In the genomic region with DNA sequence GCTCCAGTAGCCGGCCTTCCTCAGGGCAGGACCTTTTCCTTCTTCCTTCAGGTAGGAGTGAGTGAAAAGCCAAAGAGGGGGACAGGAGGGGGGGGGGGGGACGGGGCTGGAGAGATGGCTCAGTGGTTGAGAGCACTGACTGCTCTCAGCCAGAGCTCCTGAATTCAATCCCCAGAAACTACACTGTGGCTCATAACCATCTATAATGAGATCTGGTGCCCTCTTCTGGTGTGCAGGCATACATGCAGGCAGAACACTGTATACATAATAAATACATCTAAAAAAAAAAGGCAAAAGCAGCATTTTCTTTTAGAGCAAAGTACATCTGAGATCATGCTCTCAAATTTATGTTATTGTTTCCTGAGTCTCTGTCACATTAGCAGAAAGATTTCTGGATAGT, we compare ENCODE assay signal across 16 mouse cellular contexts.
A peak's percentile ranks its signal among the peaks of the same experiment; 100 is the strongest.
DNase-seq lines count a peak whose midpoint lies in the region; ATAC-seq and TF ChIP-seq lines count a peak whose summit lies in the region.
"Had no signal": no experiment of that assay in that cellular context is flagged by ENCODE, and none has a peak within 500 bp of the region (broad histone marks: within the 10 kb centered on the region; RNA-seq: fewer than 3 reads in every experiment).

No protein-coding gene starts in this region.

- ATAC-seq in hindbrain, embryonic 12.5 days (ENCODE audit: low FRiP score) = peak; percentile 16; the same call in 1 of the 2 replicates
- ATAC-seq in hindbrain, embryonic 11.5 days (ENCODE audit: low FRiP score) = no peak; the same call in 1 of the 2 replicates
- peak; percentile 47; the same call in 1 of the 2 replicates for ATAC-seq in midbrain, embryonic 11.5 days (ENCODE audit: low FRiP score)
- ATAC-seq in hindbrain, postnatal 0 days = 0 out of 2 replicates have a peak, but pooled peaks have one; percentile 18

- no peak overlapping the region for H3K4me2 ChIP-seq in hindbrain, embryonic 12.5 days (replicated peaks)
- no peak overlapping the region for H3K4me2 ChIP-seq in hindbrain, embryonic 11.5 days (replicated peaks; ENCODE audit: low read depth, low read length)
- H3K4me2 ChIP-seq in midbrain, embryonic 11.5 days = no peak overlapping the region
- no peak overlapping the region for H3K4me2 ChIP-seq in hindbrain, postnatal 0 days (ENCODE audit: low read depth, low read length)
- H3K4me2 ChIP-seq: embryonic facial prominence, embryonic 13.5 days; liver, embryonic 15.5 days had no signal

- no peaks in the 10 kb centered on the region for H3K27me3 ChIP-seq in hindbrain, embryonic 12.5 days
- no peaks in the 10 kb centered on the region for H3K27me3 ChIP-seq in hindbrain, embryonic 11.5 days (ENCODE audit: control insufficient read depth, insufficient read depth, low read length)
- H3K27me3 ChIP-seq in midbrain, embryonic 11.5 days (ENCODE audit: control insufficient read depth, insufficient read depth, low read length) = no peaks in the 10 kb centered on the region
- H3K27me3 ChIP-seq in midbrain, embryonic 10.5 days (ENCODE audit: low read depth, poor library complexity, severe bottlenecking) = no peaks in the 10 kb centered on the region
- no peaks in the 10 kb centered on the region for H3K27me3 ChIP-seq in hindbrain, postnatal 0 days (ENCODE audit: insufficient read depth, low read length)
- H3K27me3 ChIP-seq: embryonic facial prominence, embryonic 13.5 days; liver, embryonic 15.5 days had no signal

- peaks cover 28% of the 10 kb centered on the region for H3K36me3 ChIP-seq in hindbrain, embryonic 12.5 days
- no peaks in the 10 kb centered on the region for H3K36me3 ChIP-seq in hindbrain, embryonic 11.5 days (ENCODE audit: control insufficient read depth, insufficient read depth, low read length)
- H3K36me3 ChIP-seq in midbrain, embryonic 11.5 days (ENCODE audit: control insufficient read depth, insufficient read depth, low read length) = peaks cover 6% of the 10 kb centered on the region; the same call in 1 of the 2 replicates
- H3K36me3 ChIP-seq in midbrain, embryonic 10.5 days = peaks cover 96% of the 10 kb centered on the region
- H3K36me3 ChIP-seq in hindbrain, postnatal 0 days (ENCODE audit: insufficient read depth, low read length) = peaks cover 4% of the 10 kb centered on the region; the same call in 1 of the 2 replicates
- H3K36me3 ChIP-seq: liver, embryonic 15.5 days had no signal

- no peaks in the 10 kb centered on the region for H3K9me3 ChIP-seq in hindbrain, embryonic 12.5 days (replicated peaks)
- no peaks in the 10 kb centered on the region for H3K9me3 ChIP-seq in hindbrain, embryonic 11.5 days (ENCODE audit: control insufficient read depth, low read length)
- H3K9me3 ChIP-seq in midbrain, embryonic 11.5 days (ENCODE audit: control insufficient read depth, low read length) = no peaks in the 10 kb centered on the region
- H3K9me3 ChIP-seq in midbrain, embryonic 10.5 days (replicated peaks) = no peaks in the 10 kb centered on the region
- no peaks in the 10 kb centered on the region for H3K9me3 ChIP-seq in hindbrain, postnatal 0 days (ENCODE audit: low read length)
- H3K9me3 ChIP-seq: embryonic facial prominence, embryonic 13.5 days; liver, embryonic 15.5 days had no signal

- peak; percentile 59 for TF ChIP-seq CTCF in hindbrain, postnatal 0 days (IDR thresholded peaks at IDR 0.05; ENCODE audit: low read depth)

- no peaks in the 10 kb centered on the region for H3K4me1 ChIP-seq in hindbrain, embryonic 12.5 days
- H3K4me1 ChIP-seq in hindbrain, embryonic 11.5 days (replicated peaks; ENCODE audit: control insufficient read depth, insufficient read depth, low read length) = no peaks in the 10 kb centered on the region
- H3K4me1 ChIP-seq in midbrain, embryonic 11.5 days (ENCODE audit: control insufficient read depth, insufficient read depth, low read length) = no peaks in the 10 kb centered on the region
- H3K4me1 ChIP-seq in midbrain, embryonic 10.5 days = no peaks in the 10 kb centered on the region
- H3K4me1 ChIP-seq in hindbrain, postnatal 0 days (ENCODE audit: insufficient read depth, low read length) = no peaks in the 10 kb centered on the region
- H3K4me1 ChIP-seq: embryonic facial prominence, embryonic 13.5 days; liver, embryonic 15.5 days had no signal

- WGBS in hindbrain, embryonic 12.5 days = 82% methylated on average over 1 of the region's 2 CpGs
- 82% methylated on average over 1 of the region's 2 CpGs for WGBS in hindbrain, embryonic 11.5 days
- 76% methylated on average over 2 of the region's 2 CpGs for WGBS in midbrain, embryonic 11.5 days
- 75% methylated on average over 2 of the region's 2 CpGs for WGBS in midbrain, embryonic 10.5 days
- 58% methylated on average over 1 of the region's 2 CpGs for WGBS in hindbrain, postnatal 0 days

- no peak for DNase-seq in hindbrain, embryonic 11.5 days (ENCODE audit: low spot score)
- DNase-seq in midbrain, embryonic 11.5 days (ENCODE audit: low spot score, missing footprints) = no peak
- DNase-seq in midbrain, embryonic 10.5 days (ENCODE audit: low spot score) = no peak
- peak; percentile 27 for DNase-seq in hindbrain, postnatal 0 days (ENCODE audit: low spot score)
- DNase-seq in frontal cortex, postnatal 36 days (ENCODE audit: low spot score in 2 of 2) = no peak
- no peak for DNase-seq in right cerebral cortex, postnatal 10 days (ENCODE audit: low spot score in 2 of 2)
- DNase-seq: adrenal gland, adult 8-10 months; cerebellum, postnatal 36 days; heart, postnatal 36 days; kidney, adult 8-10 months; layer of hippocampus, adult 9-11 months; left cerebral cortex, postnatal 4 days; thymus, adult 2 months had no signal

- peak overlapping the region; percentile 35; the same call in 1 of the 2 replicates for H3K27ac ChIP-seq in hindbrain, embryonic 12.5 days
- no peak overlapping the region for H3K27ac ChIP-seq in hindbrain, embryonic 11.5 days (ENCODE audit: low read depth, low read length)
- H3K27ac ChIP-seq in midbrain, embryonic 11.5 days (ENCODE audit: low read depth, low read length) = no peak overlapping the region
- no peak overlapping the region for H3K27ac ChIP-seq in midbrain, embryonic 10.5 days (replicated peaks)
- H3K27ac ChIP-seq in hindbrain, postnatal 0 days = no peak overlapping the region
- H3K27ac ChIP-seq: embryonic facial prominence, embryonic 13.5 days; liver, embryonic 15.5 days had no signal

- no peak overlapping the region for H3K9ac ChIP-seq in hindbrain, embryonic 12.5 days
- no peak overlapping the region for H3K9ac ChIP-seq in hindbrain, embryonic 11.5 days (ENCODE audit: low read depth, low read length)
- H3K9ac ChIP-seq in midbrain, embryonic 11.5 days (ENCODE audit: low read length) = no peak overlapping the region
- no peak overlapping the region for H3K9ac ChIP-seq in hindbrain, postnatal 0 days (replicated peaks; ENCODE audit: low read length)
- H3K9ac ChIP-seq: embryonic facial prominence, embryonic 13.5 days; liver, embryonic 15.5 days had no signal

- no peak overlapping the region for H3K4me3 ChIP-seq in hindbrain, embryonic 12.5 days
- H3K4me3 ChIP-seq in hindbrain, embryonic 11.5 days (ENCODE audit: low read depth, low read length) = no peak overlapping the region
- no peak overlapping the region for H3K4me3 ChIP-seq in midbrain, embryonic 11.5 days (ENCODE audit: low read depth, low read length)
- H3K4me3 ChIP-seq in midbrain, embryonic 10.5 days = no peak overlapping the region
- H3K4me3 ChIP-seq in hindbrain, postnatal 0 days (ENCODE audit: low read length) = no peak overlapping the region
- H3K4me3 ChIP-seq: embryonic facial prominence, embryonic 13.5 days; liver, embryonic 15.5 days had no signal
